Mouse (Mus musculus) myocyte (in vitro differentiated cells): Measurements from ENCODE around the gene Sync. TPM values are rescaled to one million over a fixed set of nuclear protein-coding genes. Genes with fewer than 3 reads are reported as not detected.

Experiments
- H3K27me3 ChIP-seq: one replicate; pipeline ENCODE4 v1.6.1; 2011; ENCODE audit not compliant: control insufficient read depth, insufficient read depth, insufficient read length
- H3K36me3 ChIP-seq: one replicate; pipeline ENCODE4 v1.6.1; 2011; ENCODE audit not compliant: control insufficient read depth, insufficient read depth
- H3K4me2 ChIP-seq: one replicate; pipeline ENCODE4 v1.6.1; 2011; ENCODE audit warnings: low read depth, control low read depth
- H3K4me3 ChIP-seq: one replicate; pipeline ENCODE4 v1.5.1; 2011; ENCODE audit warnings: mild to moderate bottlenecking, control low read depth, moderate library complexity
- H3K79me2 ChIP-seq: one replicate; pipeline ENCODE4 v1.6.1; 2011; ENCODE audit not compliant: control insufficient read depth, insufficient read depth
- H3ac ChIP-seq: one replicate; pipeline ENCODE4 v1.6.1; 2011; ENCODE audit not compliant: control insufficient read depth, insufficient read length
- CEBPB ChIP-seq: IDR thresholded peaks from 2 replicates; pipeline ENCODE4 v1.6.1; 2011; ENCODE audit warnings: mild to moderate bottlenecking, moderate library complexity; ENCODE audit not compliant: poor library complexity, insufficient read depth, severe bottlenecking
- E2F4 ChIP-seq: IDR thresholded peaks from one replicate; pipeline ENCODE4 v1.6.1; 2011; ENCODE audit warnings: mild to moderate bottlenecking, control low read depth, moderate library complexity; ENCODE audit not compliant: insufficient read depth
- MAX ChIP-seq: IDR thresholded peaks from one replicate; pipeline ENCODE4 v1.6.1; 2011; ENCODE audit warnings: low read depth, mild to moderate bottlenecking, control low read depth
- MYOD1 ChIP-seq, 3 experiments: IDR thresholded peaks; one replicate each; pipeline ENCODE4 v1.6.1; 2011; ENCODE audit warnings: control low read depth in 2 of 3, low read depth in 2 of 3, mild to moderate bottlenecking in 2 of 3, moderate library complexity in 1 of 3; ENCODE audit not compliant: insufficient read length in 2 of 3, control insufficient read depth in 1 of 3
- MYOG ChIP-seq, 3 experiments: IDR thresholded peaks; one replicate each; pipeline ENCODE4 v1.6.1; 2011; ENCODE audit warnings: control low read depth in 2 of 3, low read depth in 2 of 3, mild to moderate bottlenecking in 2 of 3; ENCODE audit not compliant: insufficient read length in 2 of 3, control insufficient read depth in 1 of 3, insufficient read depth in 1 of 3
- POLR2A ChIP-seq: IDR thresholded peaks from one replicate; pipeline ENCODE4 v1.6.1; 2011; ENCODE audit warnings: low read depth, mild to moderate bottlenecking, control low read depth, moderate library complexity; ENCODE audit not compliant: insufficient read length
- POLR2AphosphoS2 ChIP-seq: IDR thresholded peaks from one replicate; pipeline ENCODE4 v1.6.1; 2011; ENCODE audit warnings: low read depth, control low read depth; ENCODE audit not compliant: insufficient read length
- REST ChIP-seq: IDR thresholded peaks from one replicate; pipeline ENCODE4 v1.6.1; 2011; ENCODE audit warnings: mild to moderate bottlenecking, control low read depth, moderate library complexity; ENCODE audit not compliant: insufficient read depth, insufficient read length
- SRF ChIP-seq: IDR thresholded peaks from one replicate; pipeline ENCODE4 v1.6.1; 2011; ENCODE audit warnings: low read depth; ENCODE audit not compliant: control insufficient read depth, insufficient read length
- TCF12 ChIP-seq: IDR thresholded peaks from one replicate; pipeline ENCODE4 v1.6.1; 2011; ENCODE audit warnings: mild to moderate bottlenecking, control low read depth; ENCODE audit not compliant: poor library complexity, insufficient read depth, severe bottlenecking
- TCF3 ChIP-seq: IDR thresholded peaks from one replicate; pipeline ENCODE4 v1.6.1; 2011; ENCODE audit warnings: low read depth, control low read depth; ENCODE audit not compliant: insufficient read length
- USF1 ChIP-seq: IDR thresholded peaks from one replicate; pipeline ENCODE4 v1.6.1; 2011; ENCODE audit warnings: low read depth, mild to moderate bottlenecking, control low read depth, moderate library complexity
- polyA plus RNA-seq: library from polyadenylated mRNA; unstranded; fragments of >200 nt; fragmentation: generic; extraction: Trizol; gene quantifications from one replicate; pipeline ENCODE4 v1.2.1, GENCODE M21; 2012; ENCODE audit warnings: missing spikeins

Sync gene
- polyA plus RNA-seq, result 51.1 TPM

GRCm38 (mm10) chr4:129287472-129287981 is at the start of gene Sync:
Sync (plus strand) TSS chr4:129287617.
- TF ChIP-seq TCF3 (peak; percentile 63), TCF12 (peak; percentile 48), USF1 (no peak), E2F4 (no peak), MAX (no peak), MYOD1 (IDR thresholded peaks at IDR 0.05; ENCODE audit: control insufficient read depth in 1 of 3, insufficient read length in 2 of 3, low read depth in 2 of 3) (peak in 2 of 3 experiments; percentile 60 to 86), MYOG (IDR thresholded peaks at IDR 0.05; ENCODE audit: control insufficient read depth in 1 of 3, insufficient read depth in 1 of 3, insufficient read length in 2 of 3, low read depth in 2 of 3) (peak in 2 of 3 experiments; percentile 64 to 88), CEBPB (no peak), POLR2A (peak; percentile 76)
- peak within 1 kb of the TSS; percentile 98 for H3K4me2 ChIP-seq
- H3K79me2 ChIP-seq, result peaks cover 44% of the 10 kb centered on the region
- no peaks in the 10 kb centered on the region for H3K36me3 ChIP-seq
- no peaks in the 10 kb centered on the region for H3K27me3 ChIP-seq
- H3K4me3 ChIP-seq, result peak within 1 kb of the TSS; percentile 48
- peak within 1 kb of the TSS; percentile 47 for H3ac ChIP-seq

- no peak overlapping the region for H3K4me3 ChIP-seq
- no peaks in the 10 kb centered on the region for H3K27me3 ChIP-seq
- no peak overlapping the region for H3ac ChIP-seq
- peaks cover 86% of the 10 kb centered on the region for H3K79me2 ChIP-seq
- TF ChIP-seq TCF12, result no peak
- no peak for TF ChIP-seq POLR2AphosphoS2
- no peak for TF ChIP-seq USF1
- no peak for TF ChIP-seq REST
- TF ChIP-seq MAX, result no peak
- TF ChIP-seq CEBPB, result no peak
- no peak for TF ChIP-seq E2F4
- TF ChIP-seq POLR2A, result no peak
- TF ChIP-seq MYOG (IDR thresholded peaks at IDR 0.05; ENCODE audit: control insufficient read depth in 1 of 3, insufficient read depth in 1 of 3, insufficient read length in 2 of 3, low read depth in 2 of 3), result no peak
- no peak for TF ChIP-seq MYOD1 (IDR thresholded peaks at IDR 0.05; ENCODE audit: control insufficient read depth in 1 of 3, insufficient read length in 2 of 3, low read depth in 2 of 3)
- TF ChIP-seq TCF3, result no peak
- TF ChIP-seq SRF, result no peak
- H3K36me3 ChIP-seq, result no peaks in the 10 kb centered on the region
- peak overlapping the region; percentile 16 for H3K4me2 ChIP-seq
Observed at GRCm38 (mm10) chr4:129237843-129238441, 49.5 kb upstream of the Sync start.

GRCm38 (mm10) chr4:129238579-129239016 is 48.8 kb upstream of the Sync start:
- peaks cover 86% of the 10 kb centered on the region for H3K79me2 ChIP-seq
- TF ChIP-seq POLR2A (no peak), REST (no peak), POLR2AphosphoS2 (no peak), USF1 (no peak), E2F4 (no peak)
- H3K4me3 ChIP-seq, result peak overlapping the region; percentile 12
- H3K4me2 ChIP-seq, result peak overlapping the region; percentile 72
- H3ac ChIP-seq, result peak overlapping the region; percentile 16
- no peaks in the 10 kb centered on the region for H3K36me3 ChIP-seq
- H3K27me3 ChIP-seq, result no peaks in the 10 kb centered on the region

GRCm38 (mm10) chr4:129239075-129239474 is 48.3 kb upstream of the Sync start:
- Histone ChIP-seq H3K4me2 (peak overlapping the region; percentile 72), H3K79me2 (peaks cover 86% of the 10 kb centered on the region), H3K4me3 (peak overlapping the region; percentile 12), H3ac (peak overlapping the region; percentile 16), H3K36me3 (no peaks in the 10 kb centered on the region), H3K27me3 (no peaks in the 10 kb centered on the region)
- peak in 1 of 3 experiments; percentile 19 for TF ChIP-seq MYOD1 (IDR thresholded peaks at IDR 0.05; ENCODE audit: control insufficient read depth in 1 of 3, insufficient read length in 2 of 3, low read depth in 2 of 3)
- TF ChIP-seq MYOG (IDR thresholded peaks at IDR 0.05; ENCODE audit: control insufficient read depth in 1 of 3, insufficient read depth in 1 of 3, insufficient read length in 2 of 3, low read depth in 2 of 3), result no peak
- TF ChIP-seq TCF12, result no peak
- TF ChIP-seq POLR2A, result peak; percentile 40
- no peak for TF ChIP-seq USF1
- no peak for TF ChIP-seq TCF3

GRCm38 (mm10) chr4:129241898-129242297 is 45.5 kb upstream of the Sync start:
- no peaks in the 10 kb centered on the region for H3K27me3 ChIP-seq
- TF ChIP-seq MYOD1 (IDR thresholded peaks at IDR 0.05; ENCODE audit: control insufficient read depth in 1 of 3, insufficient read length in 2 of 3, low read depth in 2 of 3), result peak in 2 of 3 experiments; percentile 51 to 63
- no peak for TF ChIP-seq REST
- peak in 1 of 3 experiments; percentile 70 for TF ChIP-seq MYOG (IDR thresholded peaks at IDR 0.05; ENCODE audit: control insufficient read depth in 1 of 3, insufficient read depth in 1 of 3, insufficient read length in 2 of 3, low read depth in 2 of 3)
- peaks cover 94% of the 10 kb centered on the region for H3K79me2 ChIP-seq

More at GRCm38 (mm10) chr4:129241898-129242297, 45.5 kb upstream of the Sync start:
- Histone ChIP-seq H3K4me2 (peak overlapping the region; percentile 12), H3K36me3 (no peaks in the 10 kb centered on the region), H3K4me3 (no peak overlapping the region), H3ac (no peak overlapping the region)
